Mouse (Mus musculus) G1E (cell line): Measurements from ENCODE around the gene Rubcn. TPM values are rescaled to one million over a fixed set of nuclear protein-coding genes. Genes with fewer than 3 reads are reported as not detected.

Source experiments
- ATAC-seq: 2 replicates; pipeline ENCODE4 v1.8.0; 2016; ENCODE audit warnings: mild to moderate bottlenecking; ENCODE audit not compliant: insufficient number of reproducible peaks, poor library complexity, low FRiP score, severe bottlenecking; ENCODE audit errors: extremely low read depth
- DNase-seq: peaks from one replicate; pipeline ENCODE4 v3.0.0; 2012; ENCODE audit warnings: low spot score
- H3K27me3 ChIP-seq: 2 replicates; pipeline ENCODE4 v1.6.1; 2012; ENCODE audit warnings: mild to moderate bottlenecking, low read length, inconsistent platforms; ENCODE audit not compliant: insufficient read depth
- H3K36me3 ChIP-seq: replicated peaks from 2 replicates; pipeline ENCODE3; 2012; ENCODE audit warnings: mild to moderate bottlenecking, inconsistent platforms
- H3K4me1 ChIP-seq: 2 replicates; pipeline ENCODE4 v1.6.1; 2012; ENCODE audit warnings: low read depth, low read length, inconsistent platforms, mixed read lengths; ENCODE audit not compliant: insufficient read depth
- H3K4me3 ChIP-seq: 2 replicates; pipeline ENCODE4 v1.5.1; 2012; ENCODE audit warnings: low read depth, mild to moderate bottlenecking, inconsistent platforms, low read length, moderate library complexity, mixed read lengths
- H3K9me3 ChIP-seq: replicated peaks from 2 replicates; pipeline ENCODE4 v1.6.1; 2012; ENCODE audit warnings: inconsistent platforms
- CTCF ChIP-seq: IDR thresholded peaks from 2 replicates; pipeline ENCODE4 v1.5.1; 2012; ENCODE audit warnings: low read depth, low read length, inconsistent platforms, mixed read lengths
- GATA1 ChIP-seq: IDR thresholded peaks from 2 replicates; pipeline ENCODE4 v1.6.1; 2012; ENCODE audit warnings: borderline replicate concordance, low read length, inconsistent platforms, mixed read lengths
- GATA2 ChIP-seq: IDR thresholded peaks from 2 replicates; pipeline ENCODE4 v1.6.1; 2012; ENCODE audit warnings: low read depth, low read length, inconsistent platforms, borderline replicate concordance
- POLR2AphosphoS5 ChIP-seq: IDR thresholded peaks from 2 replicates; pipeline ENCODE4 v1.6.1; 2012; ENCODE audit warnings: low read depth, low read length, inconsistent platforms; ENCODE audit not compliant: insufficient replicate concordance
- TAL1 ChIP-seq: conservative IDR thresholded peaks from 2 replicates; pipeline ENCODE4 v1.6.1; 2012; ENCODE audit warnings: low read depth, low read length, inconsistent platforms, mixed read lengths
- polyA plus RNA-seq: library from polyadenylated mRNA; stranded (reverse); fragments of >175 nt; gene quantifications from 2 replicates; pipeline ENCODE4 v1.2.3, GENCODE M21; 2012
- total RNA-seq, 2 experiments: library from RNA; stranded (forward) in 1 of 2; stranded (reverse) in 1 of 2; fragments of 200-1000 nt in 1 of 2; fragments of >200 nt in 1 of 2; fragmentation: Nextera tagmentation in 1 of 2; gene quantifications; 2 replicates each; pipeline ENCODE4 v1.2.3; 2014 to 2017

Gene Rubcn
- total and polyA plus RNA-seq, 3 experiments: 9.4 to 18.1 (median 13.4) TPM

GRCm38 (mm10) chr16:32906727-32907126, 29.2 kb upstream of the Rubcn start:
- ATAC-seq (no peak), DNase-seq (no peak)
- peaks cover 4% of the 10 kb centered on the region; the same call in 1 of the 2 replicates for H3K4me1 ChIP-seq
- TF ChIP-seq POLR2AphosphoS5 (no peak), CTCF (no peak), GATA2 (no peak), GATA1 (no peak), TAL1 (no peak)
- H3K9me3 ChIP-seq: no peaks in the 10 kb centered on the region
- H3K4me3 ChIP-seq: no peak overlapping the region
- peaks cover 40% of the 10 kb centered on the region for H3K36me3 ChIP-seq
- H3K27me3 ChIP-seq: no peaks in the 10 kb centered on the region

- no peak overlapping the region for H3K4me3 ChIP-seq
- no peak for TF ChIP-seq TAL1
- TF ChIP-seq GATA2: no peak
- no peak for TF ChIP-seq POLR2AphosphoS5
- TF ChIP-seq CTCF: no peak
- TF ChIP-seq GATA1: no peak
- no peak for DNase-seq
- H3K27me3 ChIP-seq: no peaks in the 10 kb centered on the region
- peaks cover 45% of the 10 kb centered on the region for H3K36me3 ChIP-seq
- no peaks in the 10 kb centered on the region for H3K9me3 ChIP-seq
- ATAC-seq: no peak
- H3K4me1 ChIP-seq: peaks cover 2% of the 10 kb centered on the region; the same call in 1 of the 2 replicates
Measured at GRCm38 (mm10) chr16:32906186-32906585, 28.6 kb upstream of the Rubcn start.

- H3K27me3 ChIP-seq: no peaks in the 10 kb centered on the region
- no peak overlapping the region for H3K4me3 ChIP-seq
- DNase-seq (no peak), ATAC-seq (no peak)
- no peaks in the 10 kb centered on the region for H3K4me1 ChIP-seq
- no peaks in the 10 kb centered on the region for H3K9me3 ChIP-seq
- H3K36me3 ChIP-seq: peaks cover 65% of the 10 kb centered on the region
- TF ChIP-seq GATA1 (no peak), POLR2AphosphoS5 (no peak), GATA2 (no peak)
Measured at GRCm38 (mm10) chr16:32902051-32902428, 24.5 kb upstream of the Rubcn start.

GRCm38 (mm10) chr16:32901360-32902050, 23.9 kb upstream of the Rubcn start:
- no peak for DNase-seq
- no peaks in the 10 kb centered on the region for H3K4me1 ChIP-seq
- H3K4me3 ChIP-seq: no peak overlapping the region
- no peak for TF ChIP-seq CTCF
- TF ChIP-seq GATA2: no peak
- no peak for TF ChIP-seq GATA1
- TF ChIP-seq POLR2AphosphoS5: no peak
- no peak for TF ChIP-seq TAL1
- H3K27me3 ChIP-seq: no peaks in the 10 kb centered on the region
- no peaks in the 10 kb centered on the region for H3K9me3 ChIP-seq
- no peak for ATAC-seq
- peaks cover 62% of the 10 kb centered on the region for H3K36me3 ChIP-seq

- no peaks in the 10 kb centered on the region for H3K4me1 ChIP-seq
- no peaks in the 10 kb centered on the region for H3K27me3 ChIP-seq
- DNase-seq (no peak), ATAC-seq (no peak)
- no peak overlapping the region for H3K4me3 ChIP-seq
- no peaks in the 10 kb centered on the region for H3K9me3 ChIP-seq
- peaks cover 75% of the 10 kb centered on the region for H3K36me3 ChIP-seq
- TF ChIP-seq TAL1 (no peak), GATA2 (no peak), GATA1 (no peak), POLR2AphosphoS5 (no peak), CTCF (no peak)
Measured at GRCm38 (mm10) chr16:32896126-32896525, 18.6 kb upstream of the Rubcn start.

GRCm38 (mm10) chr16:32889881-32890280, 12.3 kb upstream of the Rubcn start:
- Histone ChIP-seq H3K4me3 (no peak overlapping the region), H3K27me3 (no peaks in the 10 kb centered on the region), H3K9me3 (no peaks in the 10 kb centered on the region), H3K4me1 (no peaks in the 10 kb centered on the region), H3K36me3 (peaks cover 75% of the 10 kb centered on the region)
- DNase-seq (no peak), ATAC-seq (no peak)
- TF ChIP-seq TAL1 (no peak), POLR2AphosphoS5 (no peak), CTCF (no peak), GATA2 (no peak), GATA1 (no peak)

GRCm38 (mm10) chr16:32887996-32888395, 10.4 kb upstream of the Rubcn start:
- Histone ChIP-seq H3K27me3 (no peaks in the 10 kb centered on the region), H3K4me1 (no peaks in the 10 kb centered on the region), H3K4me3 (no peak overlapping the region), H3K36me3 (peaks cover 72% of the 10 kb centered on the region), H3K9me3 (no peaks in the 10 kb centered on the region)
- ATAC-seq (no peak), DNase-seq (no peak)
- no peak for TF ChIP-seq GATA2
- TF ChIP-seq GATA1: no peak
- TF ChIP-seq CTCF: no peak
- TF ChIP-seq TAL1: no peak
- no peak for TF ChIP-seq POLR2AphosphoS5
